Mouse (Mus musculus) cerebellum, postnatal 36 days (tissue): ENCODE data around the gene Mrps17.
A peak's percentile ranks its signal among the peaks of the same experiment; 100 is the strongest.
"Not testable (repeated sequence)": the region's sequence is repeated elsewhere in the genome, so short reads cannot be mapped to it uniquely, and the experiment has no call there.

Experiments
- DNase-seq, 2 experiments: peaks; one replicate each; pipeline ENCODE4 v3.0.0; 2021 to 2022; ENCODE audit warnings: mixed read lengths in 2 of 2

The Mrps17 gene

DNA sequence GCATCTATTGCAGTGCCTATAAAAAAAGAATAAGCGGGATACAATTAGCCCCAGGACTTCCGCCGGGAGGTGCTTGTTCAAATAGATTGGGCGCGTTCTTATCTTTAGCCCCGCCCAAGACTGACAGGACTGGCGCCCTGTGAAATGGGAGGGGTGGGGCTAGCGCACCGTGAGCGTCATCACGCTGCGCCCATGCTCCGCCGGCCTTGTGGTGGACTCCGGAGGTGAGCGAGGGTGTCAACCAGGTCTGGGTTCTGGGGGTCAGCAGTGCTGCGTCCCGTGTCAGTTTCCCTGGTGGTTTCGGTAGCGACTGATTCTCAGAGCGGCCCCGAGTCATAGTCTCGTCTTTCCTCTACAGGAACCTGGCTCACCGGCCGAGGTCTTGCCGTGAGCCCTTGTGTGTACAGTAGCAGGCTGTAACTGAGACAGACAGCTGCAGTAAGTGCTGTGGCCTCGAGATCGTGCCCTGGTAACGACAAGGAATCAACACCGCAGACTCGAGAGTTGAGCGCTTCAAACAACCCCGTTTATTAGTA lies at the start of gene Mrps17:
Gene Mrps17, plus strand, starts transcription at position 172 of the 536 bp plus-strand sequence.
- DNase-seq = peak; percentile 92

DNA sequence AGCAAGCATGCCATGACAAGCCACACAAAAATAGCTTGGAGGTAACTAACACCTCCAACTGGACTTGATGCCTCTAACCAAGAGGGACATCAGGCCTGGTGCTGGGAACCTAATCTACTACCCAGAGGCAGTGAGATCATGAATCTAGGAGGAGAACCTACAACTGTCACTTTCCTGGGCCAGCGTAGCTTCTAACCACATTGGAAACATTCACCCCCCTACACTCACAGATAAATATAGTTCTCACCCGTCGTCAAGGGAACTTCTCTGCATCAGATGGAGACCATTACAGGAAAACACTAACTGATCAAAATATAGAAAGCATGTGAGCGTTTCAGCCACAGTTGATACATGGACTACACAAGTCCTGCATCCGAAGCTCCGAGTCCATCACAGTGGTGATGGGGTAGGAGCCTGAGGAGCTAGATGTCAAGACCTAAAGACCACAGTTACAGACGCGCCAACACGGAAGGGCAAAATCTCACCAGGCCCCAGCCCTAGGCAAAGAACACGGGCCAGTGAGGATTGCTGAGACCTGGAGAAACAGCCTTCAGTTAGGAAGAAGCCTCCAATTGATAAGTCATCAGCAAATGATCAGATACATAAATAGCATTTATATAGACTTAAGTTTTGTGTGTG lies 48.9 kb upstream of the Mrps17 start:
- DNase-seq = no peak

DNA sequence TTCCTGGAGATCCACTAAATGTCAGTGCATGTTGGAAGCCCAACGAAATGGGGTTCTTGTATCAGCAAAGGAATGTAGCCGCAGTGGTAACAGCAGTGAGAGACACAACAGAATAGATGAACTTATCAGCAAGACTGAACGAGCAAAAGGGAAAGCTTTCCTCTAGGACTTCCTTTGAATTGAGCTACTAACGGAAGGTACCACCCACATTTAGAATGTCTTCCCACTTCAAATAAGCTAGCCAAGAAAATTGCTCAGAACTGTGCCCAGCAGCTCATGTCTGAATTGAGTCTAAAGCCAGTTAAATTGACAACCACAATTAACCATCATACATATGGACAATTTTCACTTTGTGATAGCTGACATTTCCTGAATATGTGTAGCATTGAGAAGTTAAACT lies 47.4 kb upstream of the Mrps17 start:
- no peak for DNase-seq

DNA sequence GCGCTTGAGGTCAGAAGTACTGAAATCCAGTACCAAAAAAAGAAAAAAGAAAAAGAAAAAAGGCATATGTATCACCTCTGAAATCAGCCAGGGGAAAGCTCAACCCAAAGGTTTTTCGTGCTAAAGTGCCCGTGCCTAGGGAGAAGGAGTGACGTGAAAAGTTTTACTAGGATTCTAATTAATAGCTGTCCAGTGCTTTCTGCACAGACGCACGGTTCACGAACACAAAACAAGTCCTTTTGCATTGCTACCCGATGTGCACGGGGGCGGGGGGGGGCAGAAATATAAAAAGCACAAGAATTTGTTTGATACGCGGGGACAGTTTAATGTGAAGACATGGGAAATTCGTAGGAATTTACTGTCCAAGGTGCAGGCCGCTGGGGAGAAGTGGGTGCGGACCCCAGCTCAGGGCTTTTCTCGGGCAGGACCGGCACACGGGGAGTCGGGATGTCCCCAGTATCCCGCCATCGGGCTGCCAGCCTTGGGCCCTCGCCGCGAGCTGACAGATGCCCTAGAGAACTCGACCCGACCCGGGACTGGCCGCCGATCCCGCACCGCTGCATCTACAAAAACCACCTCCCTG lies 45.8 kb upstream of the Mrps17 start:
- no peak for DNase-seq

DNA sequence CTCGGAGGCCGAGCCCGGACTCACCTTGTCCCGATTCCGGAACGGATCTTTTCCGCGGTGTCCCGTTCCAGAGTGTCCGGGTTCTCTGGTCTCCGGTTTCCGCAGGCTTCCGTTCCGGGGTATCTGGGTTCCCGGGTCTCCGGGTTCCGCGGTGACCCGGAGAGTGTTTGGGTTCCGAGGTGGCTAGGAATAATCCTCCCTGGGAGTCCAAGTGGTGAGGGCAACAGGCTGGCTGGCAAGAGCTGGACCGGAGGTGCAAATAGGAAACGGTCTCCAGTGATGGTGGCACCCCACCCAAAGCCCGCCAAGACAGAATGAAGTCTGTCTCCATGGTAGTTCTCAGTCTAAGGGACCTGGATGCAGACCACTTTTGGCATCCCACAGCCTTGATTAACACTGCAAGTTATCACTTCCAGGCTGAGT lies 45.2 kb upstream of the Mrps17 start, which contains the start of gene Zfp11:
Gene Zfp11, minus strand, starts transcription at position 64 of the 423 bp plus-strand sequence.
- peak; percentile 87 to 92 for DNase-seq

DNA sequence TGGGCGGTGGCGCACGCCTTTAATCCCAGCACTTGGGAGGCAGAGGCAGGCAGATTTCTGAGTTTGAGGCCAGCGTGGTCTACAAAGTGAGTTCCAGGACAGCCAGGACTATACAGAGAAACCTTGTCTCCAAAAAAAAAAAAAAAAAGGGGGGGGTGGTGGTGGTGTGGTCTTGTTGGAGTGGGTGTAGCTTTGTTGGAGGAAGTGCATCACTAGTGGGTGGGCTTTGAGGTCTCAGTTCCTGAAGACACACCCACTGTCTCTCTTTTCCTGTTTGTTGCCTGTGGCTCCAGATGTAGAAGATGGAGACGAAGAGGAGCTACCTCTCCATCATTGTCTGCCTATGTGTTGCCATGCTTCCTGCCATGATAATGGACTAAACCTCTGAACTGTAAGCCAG lies 30.2 kb upstream of the Mrps17 start:
- DNase-seq = not testable (repeated sequence)

DNA sequence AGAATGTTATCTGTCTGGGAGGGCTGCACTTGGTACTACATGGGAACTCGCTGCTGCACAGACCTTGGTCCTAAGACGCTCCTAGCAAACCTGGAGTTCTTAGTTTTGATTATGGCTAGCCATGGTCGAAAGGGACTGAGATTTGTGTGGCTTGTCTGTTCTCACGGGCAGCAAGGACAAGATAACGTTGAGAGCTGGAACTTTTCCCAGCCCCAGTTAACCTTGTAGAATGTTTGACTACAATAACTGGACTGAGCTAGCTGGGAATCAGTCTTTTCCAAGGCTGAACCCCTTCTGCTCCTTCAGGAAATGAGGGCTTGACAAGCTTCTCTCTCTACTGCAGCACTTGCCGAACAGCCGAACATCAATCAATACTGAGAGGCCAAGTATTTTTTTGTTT lies 27.7 kb upstream of the Mrps17 start:
- DNase-seq = no peak

DNA sequence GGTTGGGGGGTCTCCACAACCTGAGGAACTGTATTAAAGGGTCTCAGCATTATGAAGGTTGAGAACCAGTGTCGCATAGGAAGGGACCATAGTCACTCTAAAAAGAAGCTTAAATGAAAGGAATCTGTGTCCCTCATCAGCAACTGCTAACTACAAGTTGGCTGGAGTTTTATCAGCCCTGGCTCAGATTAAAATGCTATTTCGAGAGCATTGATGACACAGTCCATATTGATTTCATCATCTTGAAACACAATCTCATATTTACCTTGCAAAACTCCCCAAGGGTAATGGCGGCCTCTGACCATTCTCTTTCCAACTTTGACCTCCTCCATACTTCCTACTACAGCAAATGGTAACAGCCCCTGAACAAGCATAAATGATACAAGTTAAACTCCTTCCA lies 24.8 kb upstream of the Mrps17 start:
- DNase-seq = no peak

DNA sequence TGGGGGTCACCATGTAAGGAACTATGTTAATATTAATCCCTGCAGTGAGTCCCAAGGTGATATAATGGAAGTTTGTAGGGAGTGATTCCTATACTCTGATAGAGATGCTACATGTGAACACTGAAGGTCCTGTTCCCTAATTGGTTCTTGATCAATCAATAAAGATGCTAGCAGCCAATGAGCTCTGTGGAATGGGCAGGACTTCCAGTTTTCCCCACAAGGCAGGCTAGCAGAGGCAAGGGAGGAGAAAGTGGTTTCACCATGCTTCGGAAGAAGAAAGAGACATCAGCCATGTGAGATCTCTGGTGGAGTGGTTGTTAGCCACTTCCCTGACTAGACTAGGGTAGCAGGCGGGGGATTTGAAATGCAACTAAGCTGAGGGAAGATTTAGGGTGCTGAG lies 14.8 kb upstream of the Mrps17 start:
- DNase-seq = no peak

DNA sequence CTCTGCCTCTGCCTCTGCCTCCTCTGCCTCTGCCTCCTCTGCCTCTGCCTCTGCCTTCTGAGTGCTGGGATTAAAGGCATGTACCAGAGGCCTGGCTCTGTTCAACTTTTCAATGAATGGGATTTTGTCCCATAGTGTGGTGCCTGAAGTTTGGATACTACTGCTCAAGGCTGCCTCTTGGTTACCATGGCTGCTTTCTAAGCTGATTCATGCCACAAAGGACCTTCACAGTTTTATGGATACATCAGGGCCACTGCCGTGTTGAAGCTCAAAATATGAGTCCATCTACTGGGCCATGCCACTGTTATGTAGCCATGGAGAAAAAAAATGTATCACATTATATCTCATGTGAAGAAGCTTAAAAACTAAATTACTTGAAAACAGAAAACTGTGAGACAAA lies 13.6 kb upstream of the Mrps17 start:
- DNase-seq = no peak

DNA sequence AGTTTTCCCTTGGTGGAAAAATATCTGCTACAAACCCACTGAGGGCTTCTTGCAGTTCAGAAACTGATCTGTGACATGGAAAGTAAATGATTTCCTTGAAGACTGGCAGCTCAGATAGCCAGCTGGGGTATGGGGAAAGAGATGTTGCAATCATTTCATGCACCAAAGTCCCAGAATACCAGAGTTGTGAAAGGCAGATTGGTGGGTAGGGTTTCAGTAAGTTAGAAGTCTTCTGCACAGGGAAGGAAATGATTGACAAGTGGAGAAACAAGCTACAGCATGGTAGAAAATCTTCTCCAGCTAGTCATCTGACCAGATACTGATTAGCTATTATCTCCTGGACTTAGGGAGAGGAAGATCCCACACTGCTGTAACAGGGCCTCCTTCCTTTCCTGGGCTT lies 11.9 kb upstream of the Mrps17 start:
- no peak for DNase-seq

DNA sequence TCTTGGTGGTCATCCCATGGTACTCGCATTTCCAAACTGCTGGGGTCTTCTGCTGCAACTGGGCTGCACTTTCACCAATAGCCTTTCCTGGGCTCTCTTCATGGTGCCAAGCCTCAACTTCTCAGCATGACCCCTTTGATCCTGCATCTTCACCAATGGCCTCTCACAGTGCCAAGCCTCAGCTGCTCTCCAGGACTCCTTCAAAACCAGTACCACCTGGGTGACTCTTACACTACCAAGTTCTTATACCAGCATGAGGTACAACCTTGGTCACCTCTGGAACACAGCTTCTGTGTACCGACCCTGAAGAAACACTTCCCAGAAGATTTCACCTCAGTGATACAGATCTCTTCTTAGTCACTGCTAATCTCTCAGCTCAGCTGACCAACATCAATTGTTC lies 6.9 kb upstream of the Mrps17 start, which contains the start of gene Sept14:
Gene Sept14, minus strand, starts transcription at position 101 of the 400 bp plus-strand sequence.
- no peak for DNase-seq

DNA sequence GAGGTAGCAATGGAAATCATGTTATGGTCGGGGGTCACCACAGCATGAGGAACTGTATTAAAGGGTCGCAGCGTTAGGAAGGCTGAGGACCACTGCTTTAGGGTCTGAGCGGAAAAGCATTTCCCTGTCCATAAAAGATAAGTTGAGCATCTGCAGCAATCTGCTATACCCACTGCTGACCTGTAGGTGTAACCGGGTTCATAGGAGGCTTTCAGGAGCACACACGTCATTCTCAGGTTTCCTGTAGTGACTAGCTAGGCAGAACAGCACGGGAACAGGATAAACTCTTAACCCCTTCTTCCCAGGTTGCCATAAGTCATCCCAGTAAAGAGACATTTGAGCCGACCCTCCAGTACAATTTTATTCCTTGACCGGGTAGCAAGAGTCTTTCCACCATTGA lies 1.7 kb downstream of the Mrps17 start:
- DNase-seq = no peak

DNA sequence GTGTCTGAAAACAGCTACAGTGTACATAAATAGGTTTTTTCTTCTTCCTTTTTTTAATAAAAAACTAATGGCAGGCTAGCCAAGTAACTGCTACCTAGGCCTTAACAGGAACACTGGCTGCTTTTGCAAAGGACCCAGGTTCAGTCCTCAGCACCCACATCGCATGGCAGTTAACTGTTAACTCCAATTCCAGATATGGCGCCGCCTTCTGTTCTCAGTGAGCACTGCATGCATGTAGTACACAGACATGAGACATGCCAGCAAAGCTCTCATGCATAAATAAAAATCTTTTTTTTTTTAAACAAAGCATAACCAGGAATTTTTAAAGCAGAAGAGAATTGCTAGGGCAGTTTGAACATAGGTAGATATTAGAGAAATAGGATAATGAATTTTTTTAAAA lies 4.9 kb downstream of the Mrps17 start:
- DNase-seq = no peak

DNA sequence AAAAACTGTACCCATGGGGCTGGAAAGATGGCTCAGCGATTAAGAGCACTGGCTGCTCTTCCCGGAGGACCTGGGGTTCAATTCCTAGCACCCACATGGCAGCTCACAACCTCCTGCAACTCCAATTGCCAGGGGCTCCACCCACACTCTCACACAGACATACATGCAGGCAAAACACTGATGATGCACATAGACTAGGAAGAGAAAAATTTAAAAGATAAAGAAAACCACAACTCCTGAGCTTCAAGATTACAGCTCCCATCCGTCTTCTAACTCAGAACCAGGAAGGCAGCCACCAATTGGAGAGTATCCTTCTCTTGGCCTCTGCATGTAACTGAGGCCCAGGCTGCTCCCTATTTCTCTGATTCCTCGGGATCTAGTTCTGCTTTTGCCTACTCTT lies 9.0 kb downstream of the Mrps17 start:
- DNase-seq = no peak

DNA sequence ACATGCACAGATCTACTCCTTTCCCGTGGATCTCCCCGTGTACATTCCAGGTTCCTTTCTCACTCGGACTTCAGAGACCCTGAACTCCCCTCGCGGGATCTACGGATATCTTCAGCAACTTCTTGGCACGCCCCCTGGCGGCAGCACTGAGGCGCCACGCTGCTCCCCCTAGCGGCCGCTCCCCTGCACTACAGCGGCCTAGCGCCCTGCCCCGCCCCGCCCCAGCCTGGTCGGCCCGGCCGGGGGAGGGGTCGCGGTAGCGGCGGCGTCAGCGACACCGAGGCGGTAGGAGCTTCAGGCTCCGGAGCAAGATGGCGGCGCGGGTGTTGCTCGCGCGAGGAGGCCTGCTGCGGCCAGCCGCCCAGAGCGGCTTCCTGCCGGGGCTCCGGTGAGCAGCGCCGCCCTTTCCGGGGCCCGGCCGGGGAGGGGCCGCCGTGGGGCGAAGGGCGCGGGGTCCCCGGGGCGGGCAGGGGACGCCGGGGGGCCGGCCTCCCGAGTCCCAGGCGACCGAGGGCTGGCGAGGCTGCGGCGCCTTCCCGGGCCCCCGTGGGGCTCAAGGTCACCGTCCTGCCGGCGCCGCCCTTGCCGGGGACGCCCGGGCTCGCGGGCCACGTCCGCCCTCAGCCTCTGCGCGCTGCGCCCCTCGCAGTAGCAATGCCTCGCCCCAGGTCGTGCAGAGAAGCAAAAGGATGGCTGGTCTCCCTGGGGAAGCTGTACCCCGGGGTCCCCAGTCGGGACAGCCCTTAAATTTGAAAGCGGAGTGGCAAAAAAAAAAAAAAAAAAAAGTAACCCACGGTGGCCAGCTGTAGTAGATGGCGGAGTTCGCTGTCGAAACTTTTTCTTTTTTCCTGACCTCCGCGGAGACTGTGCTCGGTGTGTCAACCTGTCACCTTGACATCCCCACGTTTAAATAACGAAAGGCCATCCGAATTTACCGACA lies 9.8 kb downstream of the Mrps17 start, which contains the start of gene Nipsnap2:
Gene Nipsnap2, plus strand, starts transcription at position 230 of the 940 bp plus-strand sequence.
- DNase-seq = peak; percentile 90 to 95

DNA sequence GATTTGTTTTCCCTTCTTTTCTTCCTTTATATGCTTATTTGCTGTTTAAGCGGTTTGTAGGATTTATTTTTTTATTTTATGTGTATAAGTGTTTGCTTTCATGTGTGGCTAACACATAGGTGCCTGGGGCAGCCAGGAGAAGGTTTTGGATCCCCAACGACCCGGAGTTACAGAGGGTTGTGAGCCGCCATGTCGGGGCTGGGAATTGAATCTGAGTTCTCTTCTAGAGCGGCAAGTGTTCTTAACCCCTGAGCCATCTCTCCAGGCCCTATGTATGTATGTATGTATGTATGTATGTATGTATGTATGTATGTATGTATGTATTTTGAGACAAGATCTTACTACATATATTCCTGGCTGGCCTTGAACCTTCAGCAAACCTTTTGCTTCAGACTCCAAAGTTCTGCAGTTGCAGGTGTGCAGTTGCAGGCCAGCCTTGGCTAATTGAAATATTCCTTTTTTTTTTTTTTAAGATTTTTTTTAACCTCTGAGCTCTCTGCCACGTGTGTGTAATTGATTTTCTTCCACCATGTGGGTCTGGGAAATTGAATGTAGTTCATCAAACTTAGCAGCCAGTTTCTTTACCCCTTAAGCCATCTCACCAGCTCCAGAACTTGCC lies 10.6 kb downstream of the Mrps17 start:
- peak in 1 of 2 experiments; percentile 31 for DNase-seq

DNA sequence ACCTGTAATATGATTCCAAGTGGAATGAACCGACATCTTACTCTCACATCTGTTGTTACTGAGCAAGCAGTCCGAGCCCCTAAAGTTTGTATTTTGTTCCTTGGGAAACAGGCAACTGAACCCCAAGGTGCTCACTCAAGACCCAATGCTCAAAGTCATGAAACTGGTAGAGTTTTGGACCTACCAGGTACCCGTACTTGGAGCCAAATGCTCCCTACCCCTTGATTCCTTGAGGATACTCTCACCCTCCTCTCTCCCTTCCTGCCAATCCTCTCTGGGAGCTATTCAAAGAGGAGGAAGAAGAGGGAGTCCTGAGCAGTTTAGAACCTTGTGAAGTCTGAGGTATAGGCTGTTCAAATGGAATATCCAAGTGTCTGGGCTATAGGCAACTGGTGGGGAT lies 11.5 kb downstream of the Mrps17 start:
- no peak for DNase-seq

DNA sequence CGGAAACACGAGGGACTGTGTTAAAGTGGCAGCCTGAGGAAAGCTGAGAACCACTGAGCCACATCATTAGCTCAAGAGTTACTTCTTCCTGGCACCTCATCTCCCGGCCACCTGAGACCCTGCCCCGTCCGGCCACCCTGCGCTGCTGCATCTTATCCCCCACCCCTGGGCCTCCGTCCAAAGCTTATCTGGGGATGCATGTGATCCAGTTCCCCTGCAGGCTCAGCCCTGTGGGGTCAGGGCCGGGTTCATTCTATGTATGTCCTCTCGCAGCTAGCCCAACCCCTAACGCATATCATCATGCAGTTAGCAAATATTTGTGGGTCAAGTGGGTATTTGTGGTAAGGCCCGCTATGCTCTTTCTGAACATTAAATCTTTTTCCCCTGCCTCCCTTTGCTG lies 14.0 kb downstream of the Mrps17 start:
- no peak for DNase-seq

DNA sequence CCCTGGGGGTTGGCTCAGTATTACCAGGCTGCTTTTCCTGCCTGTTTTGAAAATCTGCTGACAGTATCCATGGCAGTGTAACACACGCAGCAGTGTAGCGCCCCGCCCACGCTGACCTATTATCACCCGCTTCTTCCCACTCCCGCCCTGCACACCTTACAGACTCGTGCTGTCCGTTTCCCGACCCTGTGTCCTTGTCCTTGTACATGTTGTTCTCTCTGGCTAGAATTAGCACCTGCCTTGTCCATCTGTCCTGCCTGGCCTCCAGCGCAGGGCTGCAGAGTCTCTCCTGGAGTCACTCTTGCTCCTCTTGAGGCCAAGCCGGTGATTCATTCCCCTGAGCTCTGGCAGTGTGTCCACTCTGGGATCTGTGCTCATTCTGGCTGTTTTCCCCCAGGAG lies 15.0 kb downstream of the Mrps17 start:
- DNase-seq = peak; percentile 73 to 87

DNA sequence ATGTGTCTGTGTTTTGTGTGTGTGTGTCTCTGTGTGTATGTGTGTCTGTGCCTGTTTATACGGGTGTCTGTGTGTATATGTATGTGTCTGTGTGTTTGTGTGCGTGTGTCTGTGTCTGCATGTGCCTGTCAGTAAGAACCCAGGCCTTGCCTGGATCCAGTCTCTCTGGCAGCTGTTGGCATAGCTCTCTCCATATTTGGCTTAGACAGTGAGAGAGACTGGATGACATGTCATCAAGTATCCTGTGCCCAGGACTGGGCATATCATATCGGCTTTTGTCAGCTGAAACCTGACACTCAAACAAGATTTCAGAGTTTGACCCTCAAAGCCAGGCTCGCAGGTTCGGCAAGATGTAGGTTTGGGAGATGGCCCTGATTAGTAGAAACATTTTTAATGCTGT lies 15.7 kb downstream of the Mrps17 start:
- peak in 1 of 2 experiments; percentile 37 for DNase-seq

DNA sequence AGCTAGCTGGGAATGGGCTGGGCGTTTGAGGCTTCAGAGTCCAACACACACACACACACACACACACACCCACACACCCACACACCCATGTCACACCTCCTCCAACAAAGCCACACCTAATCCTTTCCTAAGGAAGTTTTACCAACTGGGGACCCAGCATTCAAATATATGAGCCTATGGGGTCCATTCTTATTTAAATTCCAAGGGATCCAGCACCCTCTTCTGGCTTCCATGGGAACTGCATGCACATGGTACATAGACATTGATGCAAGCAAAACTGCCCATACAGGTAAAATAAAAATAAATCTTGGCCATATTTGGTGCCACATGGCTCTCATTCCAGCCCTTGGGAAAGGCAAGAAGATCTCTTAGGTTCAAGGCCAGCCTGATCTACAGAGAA lies 25.7 kb downstream of the Mrps17 start:
- DNase-seq = peak; percentile 24 to 45
